ENCODE assay signal across 12 mouse cellular contexts in genomic region chr11:116646771-116647170, GRCm38 (mm10). TPM values are rescaled to one million over a fixed set of nuclear protein-coding genes. Genes with fewer than 3 reads are reported as not detected.
DNase-seq lines count a peak whose midpoint lies in the region; ATAC-seq lines count a peak whose summit lies in the region.
"Had no signal": no experiment of that assay in that cellular context is flagged by ENCODE, and none has a peak within 500 bp of the region (broad histone marks: within the 10 kb centered on the region; RNA-seq: fewer than 3 reads in every experiment).

No protein-coding gene starts in this region.

- no peaks in the 10 kb centered on the region for H3K9me3 ChIP-seq in forebrain, embryonic 11.5 days (ENCODE audit: control insufficient read depth, low read length)
- no peaks in the 10 kb centered on the region for H3K9me3 ChIP-seq in forebrain, embryonic 15.5 days
- H3K9me3 ChIP-seq in kidney, embryonic 15.5 days (replicated peaks) = no peaks in the 10 kb centered on the region
- no peaks in the 10 kb centered on the region for H3K9me3 ChIP-seq in limb, embryonic 10.5 days (replicated peaks)
- H3K9me3 ChIP-seq: midbrain, embryonic 15.5 days had no signal

- WGBS in forebrain, embryonic 11.5 days = 87% methylated on average over 7 of the region's 7 CpGs
- WGBS in forebrain, embryonic 15.5 days = 90% methylated on average over 7 of the region's 7 CpGs
- 88% methylated on average over 7 of the region's 7 CpGs for WGBS in kidney, embryonic 15.5 days
- WGBS in limb, embryonic 10.5 days = 75% methylated on average over 7 of the region's 7 CpGs

- no peak overlapping the region for H3K4me3 ChIP-seq in forebrain, embryonic 11.5 days (ENCODE audit: low read depth, low read length)
- H3K4me3 ChIP-seq in forebrain, embryonic 15.5 days = no peak overlapping the region
- no peak overlapping the region for H3K4me3 ChIP-seq in kidney, embryonic 15.5 days (replicated peaks)
- no peak overlapping the region for H3K4me3 ChIP-seq in brown adipose tissue, adult 24 weeks (ENCODE audit: insufficient read depth, low read depth, low read length)
- no peak overlapping the region for H3K4me3 ChIP-seq in limb, embryonic 10.5 days
- H3K4me3 ChIP-seq: midbrain, embryonic 15.5 days had no signal

- no peak overlapping the region for H3K27ac ChIP-seq in forebrain, embryonic 11.5 days (ENCODE audit: low read depth, low read length)
- H3K27ac ChIP-seq in forebrain, embryonic 15.5 days (replicated peaks) = no peak overlapping the region
- H3K27ac ChIP-seq in kidney, embryonic 15.5 days = peak overlapping the region; percentile 88
- H3K27ac ChIP-seq in brown adipose tissue, adult 24 weeks (replicated peaks; ENCODE audit: low read depth, low read length) = peak overlapping the region; percentile 79
- peak overlapping the region; percentile 91 for H3K27ac ChIP-seq in limb, embryonic 10.5 days
- H3K27ac ChIP-seq: midbrain, embryonic 15.5 days had no signal

- no peak for ATAC-seq in forebrain, embryonic 11.5 days (replicated peaks; ENCODE audit: low FRiP score)
- no peak for ATAC-seq in forebrain, embryonic 15.5 days (replicated peaks)
- no peak for ATAC-seq in kidney, embryonic 15.5 days (replicated peaks; ENCODE audit: low FRiP score)
- ATAC-seq: forebrain, postnatal 0 days; midbrain, embryonic 15.5 days; Patski had no signal

- no peak overlapping the region for H3K9ac ChIP-seq in forebrain, embryonic 11.5 days (ENCODE audit: low read length)
- H3K9ac ChIP-seq in forebrain, embryonic 15.5 days (replicated peaks) = no peak overlapping the region
- no peak overlapping the region for H3K9ac ChIP-seq in kidney, embryonic 15.5 days
- H3K9ac ChIP-seq: forebrain, postnatal 0 days; midbrain, embryonic 15.5 days had no signal

- H3K4me2 ChIP-seq in forebrain, embryonic 11.5 days (ENCODE audit: low read depth, low read length, severe bottlenecking) = no peak overlapping the region
- H3K4me2 ChIP-seq in forebrain, embryonic 15.5 days (replicated peaks) = no peak overlapping the region
- no peak overlapping the region for H3K4me2 ChIP-seq in kidney, embryonic 15.5 days
- H3K4me2 ChIP-seq: midbrain, embryonic 15.5 days had no signal

- H3K27me3 ChIP-seq in forebrain, embryonic 11.5 days (ENCODE audit: control insufficient read depth, insufficient read depth, low read length) = no peaks in the 10 kb centered on the region
- H3K27me3 ChIP-seq in forebrain, embryonic 15.5 days = no peaks in the 10 kb centered on the region
- H3K27me3 ChIP-seq in kidney, embryonic 15.5 days = peaks cover 20% of the 10 kb centered on the region
- H3K27me3 ChIP-seq in limb, embryonic 10.5 days (ENCODE audit: low read depth, poor library complexity, severe bottlenecking) = peaks cover 17% of the 10 kb centered on the region
- H3K27me3 ChIP-seq: midbrain, embryonic 15.5 days; Patski had no signal

- DNase-seq in forebrain, embryonic 11.5 days (ENCODE audit: low spot score) = peak; percentile 50
- DNase-seq in kidney, adult 8-10 months = no peak
- DNase-seq in limb, embryonic 10.5 days (ENCODE audit: low spot score) = no peak
- DNase-seq in thymus, postnatal 10 days (ENCODE audit: low spot score in 2 of 2) = no peak
- DNase-seq in left cerebral cortex, adult 9 months (ENCODE audit: low spot score in 2 of 2) = no peak
- DNase-seq: adrenal gland, postnatal 14 days; forebrain, postnatal 0 days had no signal

- H3K4me1 ChIP-seq in forebrain, embryonic 11.5 days (replicated peaks; ENCODE audit: control insufficient read depth, insufficient read depth, low read length) = peaks cover 6% of the 10 kb centered on the region; the same call in 1 of the 2 replicates
- H3K4me1 ChIP-seq in forebrain, embryonic 15.5 days = peaks cover 25% of the 10 kb centered on the region
- peaks cover 66% of the 10 kb centered on the region for H3K4me1 ChIP-seq in kidney, embryonic 15.5 days
- H3K4me1 ChIP-seq in brown adipose tissue, adult 24 weeks (ENCODE audit: control insufficient read depth, insufficient read depth, insufficient read length, low read length) = no peaks in the 10 kb centered on the region; the same call in 1 of the 2 replicates
- H3K4me1 ChIP-seq in limb, embryonic 10.5 days = peaks cover 76% of the 10 kb centered on the region

- H3K36me3 ChIP-seq in forebrain, embryonic 11.5 days (ENCODE audit: control insufficient read depth, insufficient read depth, low read length) = no peaks in the 10 kb centered on the region
- H3K36me3 ChIP-seq in forebrain, embryonic 15.5 days = no peaks in the 10 kb centered on the region
- H3K36me3 ChIP-seq in kidney, embryonic 15.5 days = no peaks in the 10 kb centered on the region
- no peaks in the 10 kb centered on the region for H3K36me3 ChIP-seq in limb, embryonic 10.5 days
- H3K36me3 ChIP-seq: midbrain, embryonic 15.5 days had no signal

RNA-seq across cellular contexts. Expression of gene Prcd, which starts 6.6 kb away (rescaled TPM):
- polyA plus RNA-seq in forebrain, embryonic 11.5 days (2014; fragmentation: Nextera tagmentation; extraction: Ambion mirVana) = 0.23 and 0.67 TPM in 2 replicates
- 2.0 and 2.4 TPM in 2 replicates for polyA plus RNA-seq in forebrain, embryonic 15.5 days (2015; fragmentation: Nextera tagmentation; extraction: Ambion mirVana)
- 1.1 and 1.6 TPM in 2 replicates for polyA plus RNA-seq in kidney, embryonic 15.5 days (2015; fragmentation: Nextera tagmentation; extraction: Ambion mirVana)
- 1.5 TPM in 1 of 2 replicates, not detected in the other for polyA plus RNA-seq in brown adipose tissue, adult 24 weeks (2012; ENCODE audit: insufficient read depth, insufficient read length, missing spikeins)
- 0.16 and 0.25 TPM in 2 replicates for polyA plus RNA-seq in limb, embryonic 10.5 days (2016; fragmentation: Nextera tagmentation; extraction: Ambion mirVana)

RNA-seq across cellular contexts. Expression of gene Cygb, which starts 7.3 kb away (rescaled TPM):
- 1.7 TPM in 2 replicates for polyA plus RNA-seq in forebrain, embryonic 11.5 days (2014; fragmentation: Nextera tagmentation; extraction: Ambion mirVana)
- 15.8 and 16.4 TPM in 2 replicates for polyA plus RNA-seq in forebrain, embryonic 15.5 days (2015; fragmentation: Nextera tagmentation; extraction: Ambion mirVana)
- 13.7 and 16.0 TPM in 2 replicates for polyA plus RNA-seq in kidney, embryonic 15.5 days (2015; fragmentation: Nextera tagmentation; extraction: Ambion mirVana)
- polyA plus RNA-seq in brown adipose tissue, adult 24 weeks (2012; ENCODE audit: insufficient read depth, insufficient read length, missing spikeins) = 13.4 and 18.7 TPM in 2 replicates
- 2.7 and 5.8 TPM in 2 replicates for polyA plus RNA-seq in limb, embryonic 10.5 days (2016; fragmentation: Nextera tagmentation; extraction: Ambion mirVana)

RNA-seq across cellular contexts. Expression of gene Rhbdf2, which starts 20.0 kb away (rescaled TPM):
- 2.5 and 2.7 TPM in 2 replicates for polyA plus RNA-seq in forebrain, embryonic 11.5 days (2014; fragmentation: Nextera tagmentation; extraction: Ambion mirVana)
- 1.3 and 1.4 TPM in 2 replicates for polyA plus RNA-seq in forebrain, embryonic 15.5 days (2015; fragmentation: Nextera tagmentation; extraction: Ambion mirVana)
- polyA plus RNA-seq in kidney, embryonic 15.5 days (2015; fragmentation: Nextera tagmentation; extraction: Ambion mirVana) = 9.5 and 9.8 TPM in 2 replicates
- polyA plus RNA-seq in brown adipose tissue, adult 24 weeks (2012; ENCODE audit: insufficient read depth, insufficient read length, missing spikeins) = 4.4 and 8.2 TPM in 2 replicates
- polyA plus RNA-seq in limb, embryonic 10.5 days (2016; fragmentation: Nextera tagmentation; extraction: Ambion mirVana) = 4.4 and 5.2 TPM in 2 replicates

Comparison
In these comparisons a context has a peak if more than half of its experiments do, and no peak if none do; other contexts are left out.
1. H3K27ac ChIP-seq: peak in kidney, embryonic 15.5 days (single experiment), brown adipose tissue, adult 24 weeks (single experiment) and limb, embryonic 10.5 days (single experiment); none in forebrain, embryonic 11.5 days (single experiment) and forebrain, embryonic 15.5 days (single experiment).